Mouse (Mus musculus) midbrain, embryonic 10.5 days (tissue): ENCODE measurements around the gene Clec12a. TPM values are rescaled to one million over a fixed set of nuclear protein-coding genes. Genes with fewer than 3 reads are reported as not detected.
"Not testable (repeated sequence)": the region's sequence is repeated elsewhere in the genome, so short reads cannot be mapped to it uniquely, and the experiment has no call there.

Experiments
- DNase-seq: peaks from one replicate; pipeline ENCODE4 v3.0.0-alpha.2; 2017; ENCODE audit warnings: low spot score
- H3K27ac ChIP-seq: fragments of 300-500 bp; sonication (generic); replicated peaks from 2 replicates; pipeline ENCODE4 v1.5.1; 2016; ENCODE audit warnings: mild to moderate bottlenecking
- H3K27me3 ChIP-seq: fragments of 300-500 bp; sonication (generic); 2 replicates; pipeline ENCODE4 v1.6.1; 2016; ENCODE audit warnings: low read depth, mild to moderate bottlenecking; ENCODE audit not compliant: poor library complexity, severe bottlenecking
- H3K36me3 ChIP-seq: fragments of 300-500 bp; sonication (generic); 2 replicates; pipeline ENCODE4 v1.6.1; 2016; ENCODE audit warnings: mild to moderate bottlenecking, moderate library complexity
- H3K4me1 ChIP-seq: fragments of 300-500 bp; sonication (generic); 2 replicates; pipeline ENCODE4 v1.6.1; 2016
- H3K4me3 ChIP-seq: fragments of 300-500 bp; sonication (generic); 2 replicates; pipeline ENCODE4 v1.5.1; 2016; ENCODE audit warnings: mild to moderate bottlenecking, moderate library complexity
- H3K9me3 ChIP-seq: fragments of 300-500 bp; sonication (generic); replicated peaks from 2 replicates; pipeline ENCODE4 v1.6.1; 2016; ENCODE audit warnings: mild to moderate bottlenecking
- WGBS: fragments of 180-500 bp; shearing (Covaris S2); methylation state at CpG from one replicate; pipeline ENCODE4 v1.1.7; 2016; 5-methylcytosine and 5-hydroxymethylcytosine counted together
- polyA plus RNA-seq: library from polyadenylated mRNA; unstranded; fragments of >200 nt; fragmentation: Nextera tagmentation; extraction: Ambion mirVana; gene quantifications from 2 replicates; pipeline ENCODE4 v1.2.1, GENCODE M21; 2016

The Clec12a gene
- 0.09 and 0.26 TPM in 2 replicates for polyA plus RNA-seq

GRCm38 (mm10) chr6:129342391-129342790, at the start of gene Clec12a:
Gene Clec12a (plus strand): TSS chr6:129342691.
- H3K36me3 ChIP-seq, DNase-seq, H3K27ac ChIP-seq, H3K27me3 ChIP-seq, H3K4me1 ChIP-seq, H3K4me3 ChIP-seq, H3K9me3 ChIP-seq: not testable (repeated sequence)
- 87% methylated on average over 4 of the region's 4 CpGs for WGBS

- no peak overlapping the region for H3K4me3 ChIP-seq
- no peak for DNase-seq
- no peaks in the 10 kb centered on the region for H3K9me3 ChIP-seq
- H3K36me3 ChIP-seq = no peaks in the 10 kb centered on the region
- H3K27me3 ChIP-seq = no peaks in the 10 kb centered on the region
- 77% methylated on average over 1 of the region's 1 CpGs for WGBS
- H3K4me1 ChIP-seq = no peaks in the 10 kb centered on the region
- no peak overlapping the region for H3K27ac ChIP-seq
Measured at GRCm38 (mm10) chr6:129304180-129304579, 38.3 kb upstream of the Clec12a start.

GRCm38 (mm10) chr6:129312499-129312898, 30.0 kb upstream of the Clec12a start:
- H3K9me3 ChIP-seq = no peaks in the 10 kb centered on the region

GRCm38 (mm10) chr6:129314655-129315168, 27.8 kb upstream of the Clec12a start:
- Histone ChIP-seq H3K4me3 (no peak overlapping the region), H3K9me3 (no peaks in the 10 kb centered on the region), H3K36me3 (no peaks in the 10 kb centered on the region), H3K27ac (no peak overlapping the region), H3K4me1 (no peaks in the 10 kb centered on the region), H3K27me3 (no peaks in the 10 kb centered on the region)
- DNase-seq = no peak
- 89% methylated on average over 3 of the region's 3 CpGs for WGBS

More at GRCm38 (mm10) chr6:129312499-129312898, 30.0 kb upstream of the Clec12a start:
- Histone ChIP-seq H3K4me3 (no peak overlapping the region), H3K27ac (no peak overlapping the region), H3K27me3 (no peaks in the 10 kb centered on the region), H3K4me1 (no peaks in the 10 kb centered on the region), H3K36me3 (no peaks in the 10 kb centered on the region)
- 84% methylated on average over 3 of the region's 3 CpGs for WGBS
- DNase-seq = no peak

- no peaks in the 10 kb centered on the region for H3K36me3 ChIP-seq
- 84% methylated on average over 1 of the region's 1 CpGs for WGBS
- H3K9me3 ChIP-seq = no peaks in the 10 kb centered on the region
- DNase-seq = no peak
- no peaks in the 10 kb centered on the region for H3K27me3 ChIP-seq
- H3K27ac ChIP-seq = no peak overlapping the region
- no peak overlapping the region for H3K4me3 ChIP-seq
- no peaks in the 10 kb centered on the region for H3K4me1 ChIP-seq
Measured at GRCm38 (mm10) chr6:129315698-129316097, 26.8 kb upstream of the Clec12a start.

- WGBS = 80% methylated on average over 2 of the region's 2 CpGs
- DNase-seq = no peak
- H3K27me3 ChIP-seq = no peaks in the 10 kb centered on the region
- H3K27ac ChIP-seq = no peak overlapping the region
- no peaks in the 10 kb centered on the region for H3K4me1 ChIP-seq
- H3K9me3 ChIP-seq = no peaks in the 10 kb centered on the region
- H3K36me3 ChIP-seq = no peaks in the 10 kb centered on the region
- H3K4me3 ChIP-seq = no peak overlapping the region
Measured at GRCm38 (mm10) chr6:129316463-129316862, 26.0 kb upstream of the Clec12a start.

- Histone ChIP-seq H3K9me3 (no peaks in the 10 kb centered on the region), H3K27me3 (no peaks in the 10 kb centered on the region)
- WGBS = 55% methylated on average over 1 of the region's 1 CpGs
Measured at GRCm38 (mm10) chr6:129318395-129318794, 24.1 kb upstream of the Clec12a start.

GRCm38 (mm10) chr6:129319331-129319730, 23.2 kb upstream of the Clec12a start:
- no peak for DNase-seq
- Histone ChIP-seq H3K9me3 (no peaks in the 10 kb centered on the region), H3K4me1 (no peaks in the 10 kb centered on the region), H3K27ac (no peak overlapping the region), H3K36me3 (no peaks in the 10 kb centered on the region), H3K4me3 (no peak overlapping the region), H3K27me3 (no peaks in the 10 kb centered on the region)
- 84% methylated on average over 4 of the region's 4 CpGs for WGBS

More at GRCm38 (mm10) chr6:129318395-129318794, 24.1 kb upstream of the Clec12a start:
- Histone ChIP-seq H3K4me3 (no peak overlapping the region), H3K4me1 (no peaks in the 10 kb centered on the region), H3K27ac (no peak overlapping the region), H3K36me3 (no peaks in the 10 kb centered on the region)
- DNase-seq = no peak

GRCm38 (mm10) chr6:129326016-129326415, 16.5 kb upstream of the Clec12a start:
- no peaks in the 10 kb centered on the region for H3K9me3 ChIP-seq
- WGBS = 72% methylated on average over 1 of the region's 1 CpGs
- no peak overlapping the region for H3K27ac ChIP-seq
- no peak overlapping the region for H3K4me3 ChIP-seq
- H3K27me3 ChIP-seq = no peaks in the 10 kb centered on the region
- no peaks in the 10 kb centered on the region for H3K36me3 ChIP-seq
- H3K4me1 ChIP-seq = no peaks in the 10 kb centered on the region
- DNase-seq = no peak

- no peaks in the 10 kb centered on the region for H3K27me3 ChIP-seq
- DNase-seq = no peak
- 86% methylated on average over 13 of the region's 13 CpGs for WGBS
- no peaks in the 10 kb centered on the region for H3K36me3 ChIP-seq
- no peak overlapping the region for H3K4me3 ChIP-seq
- no peaks in the 10 kb centered on the region for H3K9me3 ChIP-seq
- H3K4me1 ChIP-seq = no peaks in the 10 kb centered on the region
- no peak overlapping the region for H3K27ac ChIP-seq
Measured at GRCm38 (mm10) chr6:129326568-129327150, 15.8 kb upstream of the Clec12a start.

GRCm38 (mm10) chr6:129331610-129332009, 10.9 kb upstream of the Clec12a start, which contains the start of gene 4922502D21Rik:
Gene 4922502D21Rik (minus strand): TSS chr6:129331796.
- Histone ChIP-seq H3K27ac (no peak within 1 kb of the TSS), H3K4me3 (no peak within 1 kb of the TSS), H3K9me3 (no peaks in the 10 kb centered on the region), H3K27me3 (no peaks in the 10 kb centered on the region), H3K36me3 (no peaks in the 10 kb centered on the region), H3K4me1 (no peaks in the 10 kb centered on the region)
- DNase-seq = no peak
- WGBS = 57% methylated on average over 11 of the region's 11 CpGs

GRCm38 (mm10) chr6:129333674-129334078, 8.8 kb upstream of the Clec12a start:
- Histone ChIP-seq H3K36me3 (no peaks in the 10 kb centered on the region), H3K9me3 (no peaks in the 10 kb centered on the region), H3K27ac (no peak overlapping the region), H3K27me3 (no peaks in the 10 kb centered on the region), H3K4me3 (no peak overlapping the region), H3K4me1 (no peaks in the 10 kb centered on the region)
- peak; percentile 37 for DNase-seq
- WGBS = 47% methylated on average over 11 of the region's 11 CpGs

- no peaks in the 10 kb centered on the region for H3K27me3 ChIP-seq
- H3K4me3 ChIP-seq = no peak overlapping the region
- no peaks in the 10 kb centered on the region for H3K4me1 ChIP-seq
- no peak for DNase-seq
- H3K27ac ChIP-seq = no peak overlapping the region
- no peaks in the 10 kb centered on the region for H3K9me3 ChIP-seq
- WGBS = 94% methylated on average over 1 of the region's 1 CpGs
- no peaks in the 10 kb centered on the region for H3K36me3 ChIP-seq
Measured at GRCm38 (mm10) chr6:129337751-129338150, 4.7 kb upstream of the Clec12a start.
